Mouse (Mus musculus): ENCODE data around the gene Pik3ap1.

GRCm38 (mm10) chr19:41313663-41314062 lies 71.2 kb downstream of the Pik3ap1 start:
- TF ChIP-seq EP300 (IDR thresholded peaks at IDR 0.05; ENCODE audit: low read depth), result no peak
- TF ChIP-seq CTCF (IDR thresholded peaks at IDR 0.05; ENCODE audit: low read depth), result peak; percentile 69
